Comparison of ENCODE assay signal across 11 mouse cellular contexts in the genomic region with DNA sequence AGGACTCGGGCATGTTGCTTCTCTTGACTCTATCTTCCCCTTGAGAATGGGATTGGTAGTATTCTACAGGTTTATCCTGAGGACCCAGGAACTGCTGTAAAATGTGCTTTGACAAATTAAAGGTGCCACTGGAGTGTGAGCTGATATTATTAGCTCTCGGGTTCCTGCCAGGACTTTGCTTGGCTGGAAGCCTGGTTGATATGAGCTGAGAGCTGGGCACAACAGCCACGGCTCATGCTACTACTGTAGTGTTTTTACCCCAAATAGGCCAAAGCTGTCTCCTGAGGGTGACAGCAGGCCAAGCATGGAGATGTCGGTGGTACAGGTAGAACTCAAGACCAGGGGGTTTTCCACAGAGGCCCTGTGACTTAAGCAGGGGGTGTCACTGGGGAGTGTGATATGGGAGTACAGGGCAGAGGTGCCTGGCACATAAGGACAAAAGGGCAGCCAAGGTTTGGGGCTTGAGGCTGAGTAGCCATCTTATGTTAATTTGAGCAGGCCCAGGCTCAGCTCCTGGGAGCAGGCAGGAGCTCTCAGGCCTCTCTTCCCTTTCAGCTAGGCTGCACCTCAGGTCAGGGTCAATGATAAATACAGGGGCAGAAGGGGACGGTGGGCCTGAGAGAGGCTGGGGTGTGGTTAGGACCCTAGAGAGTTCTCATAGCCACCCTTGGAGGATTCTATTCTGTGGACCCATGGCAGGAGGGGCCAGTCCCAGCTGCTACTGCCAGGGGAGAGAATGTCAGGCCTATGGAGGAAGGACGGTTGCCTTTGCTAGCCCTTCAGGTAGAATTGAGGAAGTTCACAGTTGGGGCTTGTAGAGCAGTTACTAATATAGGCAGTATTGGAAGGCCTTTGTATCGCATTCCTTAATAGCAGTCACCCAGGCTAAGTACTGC. TPM values are rescaled to one million over a fixed set of nuclear protein-coding genes. Genes with fewer than 3 reads are reported as not detected.
DNase-seq lines count a peak whose midpoint lies in the region; ATAC-seq and TF ChIP-seq lines count a peak whose summit lies in the region.
"Had no signal": no experiment of that assay in that cellular context is flagged by ENCODE, and none has a peak within 500 bp of the region (broad histone marks: within the 10 kb centered on the region; RNA-seq: fewer than 3 reads in every experiment).

No protein-coding gene starts in this region.

- ATAC-seq in cerebellum, adult (ENCODE audit: insufficient number of reproducible peaks, low FRiP score, low TSS enrichment): no peak
- peak; percentile 55 for ATAC-seq in heart, embryonic 15.5 days (replicated peaks; ENCODE audit: insufficient number of reproducible peaks, insufficient read depth, low FRiP score, low read depth)

- H3K4me1 ChIP-seq in spleen, adult 2 months (ENCODE audit: control insufficient read depth, insufficient read depth, insufficient read length): peaks cover 28% of the 10 kb centered on the region; the same call in 1 of the 2 replicates
- H3K4me1 ChIP-seq in heart, embryonic 15.5 days (replicated peaks): peaks cover 71% of the 10 kb centered on the region

- no peak for TF ChIP-seq POLR2A in spleen, adult 2 months (IDR thresholded peaks at IDR 0.05; ENCODE audit: low read depth, low read length)

- no peaks in the 10 kb centered on the region for H3K27me3 ChIP-seq in spleen, adult 2 months (ENCODE audit: control insufficient read depth, insufficient read depth, low read length)
- H3K27me3 ChIP-seq in heart, embryonic 15.5 days: no peaks in the 10 kb centered on the region
- H3K27me3 ChIP-seq: neural tube, embryonic 13.5 days had no signal

- 0 out of 2 replicates have a peak overlapping the region, but pooled peaks have one; percentile 10 for H3K27ac ChIP-seq in spleen, adult 2 months (ENCODE audit: insufficient read depth, low read length)
- peak overlapping the region; percentile 94 for H3K27ac ChIP-seq in heart, embryonic 15.5 days
- H3K27ac ChIP-seq: neural tube, embryonic 13.5 days had no signal

- WGBS in spleen, adult 2 months: 60% methylated on average over 7 of the region's 7 CpGs
- 44% methylated on average over 7 of the region's 7 CpGs for WGBS in heart, embryonic 15.5 days

- H3K4me2 ChIP-seq in heart, embryonic 15.5 days: no peak overlapping the region
- H3K4me2 ChIP-seq: neural tube, embryonic 13.5 days had no signal

- intact Hi-C loops in left cerebral cortex, postnatal 25 days (cut with DNase I): no loop called here

- no peaks in the 10 kb centered on the region for H3K36me3 ChIP-seq in spleen, adult 2 months (ENCODE audit: control insufficient read depth, insufficient read depth, low read length)
- no peaks in the 10 kb centered on the region for H3K36me3 ChIP-seq in heart, embryonic 15.5 days
- H3K36me3 ChIP-seq: neural tube, embryonic 13.5 days had no signal

- H3K9me3 ChIP-seq in heart, embryonic 15.5 days (replicated peaks): no peaks in the 10 kb centered on the region
- H3K9me3 ChIP-seq: neural tube, embryonic 13.5 days had no signal

- H3K4me3 ChIP-seq in spleen, adult 2 months (ENCODE audit: extremely low read depth, insufficient read depth, insufficient read length): no peak overlapping the region
- H3K4me3 ChIP-seq in heart, embryonic 15.5 days: no peak overlapping the region
- H3K4me3 ChIP-seq: neural tube, embryonic 13.5 days had no signal

- no peak overlapping the region for H3K9ac ChIP-seq in heart, embryonic 15.5 days
- H3K9ac ChIP-seq: neural tube, embryonic 13.5 days had no signal

- peak; percentile 60 to 71 for DNase-seq in cerebellum, adult 18-20 months
- no peak for DNase-seq in spleen, adult 2 months (ENCODE audit: low read depth in 1 of 2, low spot score in 2 of 2)
- no peak for DNase-seq in spleen, postnatal 10 days (ENCODE audit: low spot score in 2 of 2)
- DNase-seq in skeletal muscle tissue, adult 2 months (ENCODE audit: low read depth, low spot score): peak; percentile 39
- no peak for DNase-seq in thymus, postnatal 10 days (ENCODE audit: low spot score in 2 of 2)
- no peak for DNase-seq in left cerebral cortex, postnatal 25 days (ENCODE audit: low spot score in 2 of 2)
- DNase-seq: left cerebral cortex, postnatal 4 days; lung, postnatal 14 days had no signal

- no peak for TF ChIP-seq CTCF in spleen, adult 2 months (IDR thresholded peaks at IDR 0.05; ENCODE audit: extremely low read depth, insufficient read depth, insufficient read length, insufficient replicate concordance)

RNA-seq across cellular contexts. Expression of gene Camk1g, which starts 33.7 kb away (rescaled TPM):
- polyA plus RNA-seq in spleen, adult 2 months (2012; rRNA removed): 0.12 and 0.26 TPM in 2 replicates
- polyA plus RNA-seq in heart, embryonic 15.5 days (2015; fragmentation: Nextera tagmentation; extraction: Ambion mirVana): 11.5 and 13.3 TPM in 2 replicates
- 10 to 100 TPM; 36.9 to 51.0 TPM for total RNA-seq in left cerebral cortex, postnatal 25 days (2021)

Comparison
In these comparisons a context has a peak if more than half of its experiments do, and no peak if none do; other contexts are left out.
1. DNase-seq: peak in cerebellum, adult 18-20 months (2 of 2) and skeletal muscle tissue, adult 2 months (single experiment); none in spleen, adult 2 months (0 of 2), spleen, postnatal 10 days (0 of 2), thymus, postnatal 10 days (0 of 2) and left cerebral cortex, postnatal 25 days (0 of 2).